Mouse (Mus musculus) embryonic fibroblast, embryonic 13.5 days (primary cell): ENCODE measurements at regions not wholly inside any gene's neighbourhood (a gene's known extent, or its start where the extent isn't known, plus 50 kb on each side); places are given as distances from the start of the nearest gene placed in this dataset.

Source experiments
- CTCF ChIP-seq: IDR thresholded peaks from 2 replicates; pipeline ENCODE4 v1.5.1; 2011; ENCODE audit warnings: mild to moderate bottlenecking, control low read depth, low read length, moderate library complexity, borderline replicate concordance; ENCODE audit not compliant: insufficient read depth
- POLR2A ChIP-seq: IDR thresholded peaks from 2 replicates; pipeline ENCODE4 v1.6.1; 2011; ENCODE audit warnings: low read depth, mild to moderate bottlenecking, control low read depth, low read length, moderate library complexity

DNA sequence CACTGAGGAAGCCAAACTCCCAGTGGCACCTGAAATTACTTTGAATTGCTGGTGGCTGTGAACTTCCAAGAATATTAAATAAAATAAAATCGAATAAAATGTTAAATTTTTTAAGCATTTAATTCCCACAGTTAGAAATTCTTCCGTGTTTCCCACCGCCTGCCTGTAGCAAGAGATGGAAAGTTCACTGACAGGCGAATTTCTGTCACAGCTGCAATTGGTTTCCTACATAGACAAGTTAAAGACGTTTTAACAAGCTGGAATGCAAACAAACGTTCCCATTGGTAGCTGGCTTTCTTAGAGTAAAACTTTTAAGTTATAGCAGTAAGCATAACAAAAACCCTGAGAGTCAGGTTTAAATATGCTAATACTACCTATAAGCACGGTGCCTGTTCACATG lies 95.0 kb downstream of the Pou4f1 start:
- TF ChIP-seq POLR2A: no peak
- TF ChIP-seq CTCF: no peak
